Mouse (Mus musculus): ENCODE measurements around the gene P2rx7. TPM values are rescaled to one million over a fixed set of nuclear protein-coding genes. Genes with fewer than 3 reads are reported as not detected.
A peak's percentile ranks its signal among the peaks of the same experiment; 100 is the strongest.

The P2rx7 gene
- polyA plus RNA-seq, 1 experiment from 2014 or later: 5.7 TPM

GRCm38 (mm10) chr5:122700109-122700836 lies 56.6 kb downstream of the P2rx7 start:
- Histone ChIP-seq H3K36me3 (no peaks in the 10 kb centered on the region), H3K4me1 (replicated peaks) (no peaks in the 10 kb centered on the region), H3K4me3 (no peak overlapping the region), H3K9me3 (no peaks in the 10 kb centered on the region), H3K4me2 (no peak overlapping the region), H3K27ac (replicated peaks) (no peak overlapping the region), H3K9ac (no peak overlapping the region), H3K27me3 (no peaks in the 10 kb centered on the region)
- WGBS: 86% methylated on average over 12 of the region's 12 CpGs
- ATAC-seq (ENCODE audit: low FRiP score, low read depth): no peak

GRCm38 (mm10) chr5:122700837-122701212 lies 57.1 kb downstream of the P2rx7 start:
- H3K27ac ChIP-seq (replicated peaks): no peak overlapping the region
- WGBS: 76% methylated on average over 5 of the region's 5 CpGs
- no peaks in the 10 kb centered on the region for H3K36me3 ChIP-seq
- no peak overlapping the region for H3K4me2 ChIP-seq
- no peak overlapping the region for H3K9ac ChIP-seq
- H3K4me3 ChIP-seq: no peak overlapping the region
- H3K27me3 ChIP-seq: no peaks in the 10 kb centered on the region
- no peaks in the 10 kb centered on the region for H3K9me3 ChIP-seq
- no peak for ATAC-seq (ENCODE audit: low FRiP score, low read depth)
- no peaks in the 10 kb centered on the region for H3K4me1 ChIP-seq (replicated peaks)

GRCm38 (mm10) chr5:122702156-122702555 lies 58.4 kb downstream of the P2rx7 start:
- ATAC-seq (ENCODE audit: low FRiP score, low read depth): no peak
- H3K9me3 ChIP-seq: no peaks in the 10 kb centered on the region
- no peaks in the 10 kb centered on the region for H3K27me3 ChIP-seq

GRCm38 (mm10) chr5:122703574-122703973 lies 59.9 kb downstream of the P2rx7 start:
- no peaks in the 10 kb centered on the region for H3K9me3 ChIP-seq
- no peak overlapping the region for H3K27ac ChIP-seq (replicated peaks)
- no peak for ATAC-seq (ENCODE audit: low FRiP score, low read depth)
- no peak overlapping the region for H3K9ac ChIP-seq
- no peak overlapping the region for H3K4me2 ChIP-seq
- no peaks in the 10 kb centered on the region for H3K27me3 ChIP-seq
- no peaks in the 10 kb centered on the region for H3K36me3 ChIP-seq
- WGBS: 89% methylated on average over 2 of the region's 2 CpGs
- H3K4me1 ChIP-seq (replicated peaks): peaks cover 13% of the 10 kb centered on the region
- no peak overlapping the region for H3K4me3 ChIP-seq

More at GRCm38 (mm10) chr5:122702156-122702555, 58.4 kb downstream of the P2rx7 start:
- H3K36me3 ChIP-seq: no peaks in the 10 kb centered on the region
- no peak overlapping the region for H3K4me3 ChIP-seq
- 72% methylated on average over 6 of the region's 6 CpGs for WGBS
- no peak overlapping the region for H3K27ac ChIP-seq (replicated peaks)
- H3K4me1 ChIP-seq (replicated peaks): peaks cover 9% of the 10 kb centered on the region
- no peak overlapping the region for H3K9ac ChIP-seq
- H3K4me2 ChIP-seq: no peak overlapping the region

GRCm38 (mm10) chr5:122704571-122704970 lies 60.9 kb downstream of the P2rx7 start:
- Histone ChIP-seq H3K27ac (replicated peaks) (no peak overlapping the region), H3K27me3 (no peaks in the 10 kb centered on the region), H3K9ac (no peak overlapping the region), H3K4me3 (no peak overlapping the region), H3K4me2 (no peak overlapping the region), H3K36me3 (no peaks in the 10 kb centered on the region), H3K4me1 (replicated peaks) (peaks cover 13% of the 10 kb centered on the region), H3K9me3 (no peaks in the 10 kb centered on the region)
- no peak for ATAC-seq (ENCODE audit: low FRiP score, low read depth)
- 86% methylated on average over 4 of the region's 4 CpGs for WGBS

GRCm38 (mm10) chr5:122705174-122705573 lies 61.5 kb downstream of the P2rx7 start:
- Histone ChIP-seq H3K36me3 (no peaks in the 10 kb centered on the region), H3K27me3 (no peaks in the 10 kb centered on the region), H3K4me2 (no peak overlapping the region), H3K27ac (replicated peaks) (no peak overlapping the region), H3K9me3 (no peaks in the 10 kb centered on the region), H3K4me3 (no peak overlapping the region), H3K9ac (no peak overlapping the region), H3K4me1 (replicated peaks) (peaks cover 13% of the 10 kb centered on the region)
- no peak for ATAC-seq (ENCODE audit: low FRiP score, low read depth)
- WGBS: 80% methylated on average over 3 of the region's 3 CpGs

- H3K4me3 ChIP-seq: peak overlapping the region; percentile 81
- no peaks in the 10 kb centered on the region for H3K9me3 ChIP-seq
- H3K36me3 ChIP-seq: no peaks in the 10 kb centered on the region
- no peaks in the 10 kb centered on the region for H3K27me3 ChIP-seq
- WGBS: 36% methylated on average over 5 of the region's 5 CpGs
- ATAC-seq (ENCODE audit: low FRiP score, low read depth): peak; percentile 28; the same call in 1 of the 2 replicates
- peak overlapping the region; percentile 83 for H3K9ac ChIP-seq
- H3K4me1 ChIP-seq (replicated peaks): peaks cover 13% of the 10 kb centered on the region
- peak overlapping the region; percentile 88 for H3K27ac ChIP-seq (replicated peaks)
- H3K4me2 ChIP-seq: peak overlapping the region; percentile 82
Observed at GRCm38 (mm10) chr5:122706917-122707275, 63.2 kb downstream of the P2rx7 start.

- H3K4me3 ChIP-seq: peak within 1 kb of the TSS; percentile 81
- no peaks in the 10 kb centered on the region for H3K9me3 ChIP-seq
- H3K4me2 ChIP-seq: peak within 1 kb of the TSS; percentile 82
- peak; percentile 90 for ATAC-seq (ENCODE audit: low FRiP score, low read depth)
- peaks cover 13% of the 10 kb centered on the region for H3K4me1 ChIP-seq (replicated peaks)
- WGBS: under 1% methylated on average over 65 of the region's 66 CpGs
- H3K9ac ChIP-seq: peak within 1 kb of the TSS; percentile 83
- H3K27ac ChIP-seq (replicated peaks): peak within 1 kb of the TSS; percentile 88
- no peaks in the 10 kb centered on the region for H3K27me3 ChIP-seq
- no peaks in the 10 kb centered on the region for H3K36me3 ChIP-seq
Observed at GRCm38 (mm10) chr5:122707276-122708181, 63.8 kb downstream of the P2rx7 start, which contains the start of gene P2rx4. Gene P2rx4 (plus strand): TSS chr5:122707544.

GRCm38 (mm10) chr5:122708819-122709218 lies 65.1 kb downstream of the P2rx7 start:
- Histone ChIP-seq H3K9ac (no peak overlapping the region), H3K4me1 (replicated peaks) (peaks cover 13% of the 10 kb centered on the region), H3K4me2 (no peak overlapping the region), H3K4me3 (no peak overlapping the region), H3K27me3 (no peaks in the 10 kb centered on the region), H3K36me3 (no peaks in the 10 kb centered on the region), H3K9me3 (no peaks in the 10 kb centered on the region), H3K27ac (replicated peaks) (no peak overlapping the region)
- 91% methylated on average over 6 of the region's 6 CpGs for WGBS
- ATAC-seq (ENCODE audit: low FRiP score, low read depth): no peak

GRCm38 (mm10) chr5:122715723-122716122 lies 72.0 kb downstream of the P2rx7 start:
- H3K36me3 ChIP-seq: no peaks in the 10 kb centered on the region; the same call in 1 of the 2 replicates
- no peak for ATAC-seq (ENCODE audit: low FRiP score, low read depth)
- no peak overlapping the region for H3K4me3 ChIP-seq
- 86% methylated on average over 1 of the region's 1 CpGs for WGBS
- no peak overlapping the region for H3K9ac ChIP-seq
- H3K4me1 ChIP-seq (replicated peaks): no peaks in the 10 kb centered on the region
- H3K4me2 ChIP-seq: no peak overlapping the region
- no peaks in the 10 kb centered on the region for H3K27me3 ChIP-seq
- no peaks in the 10 kb centered on the region for H3K9me3 ChIP-seq
- no peak overlapping the region for H3K27ac ChIP-seq (replicated peaks)

- no peaks in the 10 kb centered on the region for H3K4me1 ChIP-seq (replicated peaks)
- no peaks in the 10 kb centered on the region for H3K27me3 ChIP-seq
- H3K36me3 ChIP-seq: no peaks in the 10 kb centered on the region; the same call in 1 of the 2 replicates
- H3K4me2 ChIP-seq: no peak overlapping the region
- ATAC-seq (ENCODE audit: low FRiP score, low read depth): no peak
- WGBS: 92% methylated on average over 2 of the region's 2 CpGs
- no peak overlapping the region for H3K9ac ChIP-seq
- no peak overlapping the region for H3K4me3 ChIP-seq
- no peaks in the 10 kb centered on the region for H3K9me3 ChIP-seq
- no peak overlapping the region for H3K27ac ChIP-seq (replicated peaks)
Observed at GRCm38 (mm10) chr5:122716793-122717192, 73.1 kb downstream of the P2rx7 start.

GRCm38 (mm10) chr5:122718400-122718799 lies 74.7 kb downstream of the P2rx7 start:
- H3K9ac ChIP-seq: no peak overlapping the region
- no peak overlapping the region for H3K27ac ChIP-seq (replicated peaks)
- no peak for ATAC-seq (ENCODE audit: low FRiP score, low read depth)
- no peaks in the 10 kb centered on the region for H3K9me3 ChIP-seq
- H3K4me2 ChIP-seq: no peak overlapping the region
- 90% methylated on average over 7 of the region's 7 CpGs for WGBS
- H3K4me3 ChIP-seq: no peak overlapping the region
- H3K4me1 ChIP-seq (replicated peaks): no peaks in the 10 kb centered on the region
- H3K27me3 ChIP-seq: no peaks in the 10 kb centered on the region
- no peaks in the 10 kb centered on the region; the same call in 1 of the 2 replicates for H3K36me3 ChIP-seq

Data from hindbrain, embryonic 15.5 days (tissue).